Mouse (Mus musculus) ES-Bruce4 (cell line): Measurements from ENCODE around the gene Mtmr11. TPM values are rescaled to one million over a fixed set of nuclear protein-coding genes. Genes with fewer than 3 reads are reported as not detected.

Experiments
- H3K27ac ChIP-seq: 2 replicates; pipeline ENCODE4 v1.5.1; 2012; ENCODE audit warnings: low read length, inconsistent platforms; ENCODE audit not compliant: insufficient read depth
- H3K27me3 ChIP-seq: 2 replicates; pipeline ENCODE4 v1.6.1; 2012; ENCODE audit warnings: mild to moderate bottlenecking, low read length, inconsistent platforms; ENCODE audit not compliant: control insufficient read depth, poor library complexity, insufficient read depth, severe bottlenecking
- H3K36me3 ChIP-seq: 2 replicates; pipeline ENCODE4 v1.6.1; 2012; ENCODE audit warnings: inconsistent platforms, mild to moderate bottlenecking, low read length, moderate library complexity; ENCODE audit not compliant: control insufficient read depth, poor library complexity, insufficient read depth, severe bottlenecking
- H3K4me1 ChIP-seq: one replicate; pipeline ENCODE4 v1.8.1; 2011; ENCODE audit warnings: low read length; ENCODE audit not compliant: control insufficient read depth, insufficient read depth
- H3K4me3 ChIP-seq: 2 replicates; pipeline ENCODE4 v1.5.1; 2011; ENCODE audit warnings: low read depth, mild to moderate bottlenecking, low read length
- H3K9ac ChIP-seq: 2 replicates; pipeline ENCODE4 v1.6.1; 2012; ENCODE audit warnings: low read depth, mild to moderate bottlenecking, inconsistent platforms; ENCODE audit not compliant: poor library complexity, severe bottlenecking
- H3K9me3 ChIP-seq: replicated peaks from 2 replicates; pipeline ENCODE4 v1.6.1; 2012; ENCODE audit warnings: mild to moderate bottlenecking, low read length, inconsistent platforms; ENCODE audit not compliant: control insufficient read depth, poor library complexity, insufficient read depth, severe bottlenecking
- CTCF ChIP-seq: IDR thresholded peaks from one replicate; pipeline ENCODE4 v1.8.1; 2011; ENCODE audit warnings: low read depth, low read length
- EP300 ChIP-seq: IDR thresholded peaks from 2 replicates; pipeline ENCODE4 v1.6.1; 2011; ENCODE audit warnings: low read depth, low read length; ENCODE audit not compliant: insufficient read depth
- POLR2A ChIP-seq: IDR thresholded peaks from one replicate; pipeline ENCODE4 v1.8.1; 2011; ENCODE audit warnings: low read length; ENCODE audit not compliant: insufficient read depth
- polyA plus RNA-seq: library from polyadenylated mRNA; stranded (reverse); fragments of >200 nt; gene quantifications from 2 replicates; pipeline ENCODE4 v1.2.4, GENCODE M21; 2011; ENCODE audit warnings: low read depth; ENCODE audit not compliant: missing spikeins, insufficient read depth, insufficient read length

Gene Mtmr11
- polyA plus RNA-seq, 1 experiment: 4.3 TPM

- no peak for TF ChIP-seq POLR2A
- no peak for TF ChIP-seq CTCF
- no peak for TF ChIP-seq EP300
- Histone ChIP-seq H3K4me3 (no peak overlapping the region), H3K27me3 (no peaks in the 10 kb centered on the region), H3K27ac (no peak overlapping the region), H3K36me3 (peaks cover 37% of the 10 kb centered on the region), H3K9ac (no peak overlapping the region), H3K9me3 (no peaks in the 10 kb centered on the region), H3K4me1 (peaks cover 4% of the 10 kb centered on the region)
Measured at GRCm38 (mm10) chr3:96175251-96175650, 13.4 kb downstream of the Mtmr11 start.

DNA sequence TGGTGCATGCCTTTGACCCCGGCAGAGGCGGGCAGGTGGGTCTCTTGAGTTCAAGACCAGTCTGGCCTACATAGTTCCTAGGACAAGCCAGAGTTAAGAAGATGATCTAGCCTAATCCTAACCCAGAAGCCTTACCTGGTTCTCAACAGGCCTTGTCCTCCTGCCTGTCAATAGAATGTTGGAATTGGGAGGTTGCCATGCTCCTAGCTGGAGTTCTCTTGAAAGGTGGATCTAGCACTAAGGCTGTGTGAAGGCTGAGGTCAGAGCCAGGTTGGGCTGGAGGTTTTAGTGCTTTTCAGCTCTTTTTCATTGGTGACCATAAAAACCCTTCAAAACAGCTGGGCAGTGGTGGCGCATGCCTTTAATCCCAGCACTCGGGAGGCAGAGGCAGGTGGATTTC lies 16.6 kb downstream of the Mtmr11 start:
- no peaks in the 10 kb centered on the region for H3K9me3 ChIP-seq
- no peak overlapping the region for H3K9ac ChIP-seq
- H3K4me3 ChIP-seq: no peak overlapping the region
- no peak overlapping the region for H3K27ac ChIP-seq
- no peak for TF ChIP-seq EP300
- no peak for TF ChIP-seq CTCF
- no peak for TF ChIP-seq POLR2A
- no peaks in the 10 kb centered on the region for H3K4me1 ChIP-seq
- peaks cover 37% of the 10 kb centered on the region for H3K36me3 ChIP-seq
- H3K27me3 ChIP-seq: no peaks in the 10 kb centered on the region

DNA sequence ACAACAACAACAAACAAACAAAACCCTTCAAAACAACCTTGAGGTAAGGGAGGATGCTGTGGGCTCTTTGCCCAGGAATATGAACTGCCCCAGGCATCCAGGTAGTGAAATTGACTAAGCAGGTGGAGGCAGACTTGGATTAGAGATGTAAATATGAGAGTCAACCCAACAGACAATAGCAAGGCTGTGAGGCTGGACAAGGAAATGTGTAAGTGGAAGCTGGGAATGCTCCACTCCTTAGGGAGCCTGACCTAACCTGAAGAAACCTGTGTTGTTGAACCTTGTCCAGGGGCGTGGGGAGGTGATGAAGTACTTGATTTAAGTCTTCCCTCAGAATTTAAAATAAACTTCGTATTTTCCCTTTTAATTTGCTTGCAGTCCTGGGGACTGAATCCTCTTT lies 17.1 kb downstream of the Mtmr11 start:
- H3K36me3 ChIP-seq: peaks cover 34% of the 10 kb centered on the region
- H3K9me3 ChIP-seq: no peaks in the 10 kb centered on the region

GRCm38 (mm10) chr3:96179531-96179930 lies 17.7 kb downstream of the Mtmr11 start:
- TF ChIP-seq CTCF (no peak), POLR2A (no peak), EP300 (no peak)
- Histone ChIP-seq H3K4me3 (no peak overlapping the region), H3K27me3 (no peaks in the 10 kb centered on the region), H3K9me3 (no peaks in the 10 kb centered on the region), H3K36me3 (peaks cover 29% of the 10 kb centered on the region), H3K9ac (no peak overlapping the region), H3K27ac (no peak overlapping the region), H3K4me1 (no peaks in the 10 kb centered on the region)

More for the DNA sequence above, 17.1 kb downstream of the Mtmr11 start:
- no peak overlapping the region for H3K27ac ChIP-seq
- no peak for TF ChIP-seq EP300
- TF ChIP-seq CTCF: no peak
- no peak for TF ChIP-seq POLR2A
- no peak overlapping the region for H3K9ac ChIP-seq
- no peak overlapping the region for H3K4me3 ChIP-seq
- H3K4me1 ChIP-seq: no peaks in the 10 kb centered on the region
- no peaks in the 10 kb centered on the region for H3K27me3 ChIP-seq

DNA sequence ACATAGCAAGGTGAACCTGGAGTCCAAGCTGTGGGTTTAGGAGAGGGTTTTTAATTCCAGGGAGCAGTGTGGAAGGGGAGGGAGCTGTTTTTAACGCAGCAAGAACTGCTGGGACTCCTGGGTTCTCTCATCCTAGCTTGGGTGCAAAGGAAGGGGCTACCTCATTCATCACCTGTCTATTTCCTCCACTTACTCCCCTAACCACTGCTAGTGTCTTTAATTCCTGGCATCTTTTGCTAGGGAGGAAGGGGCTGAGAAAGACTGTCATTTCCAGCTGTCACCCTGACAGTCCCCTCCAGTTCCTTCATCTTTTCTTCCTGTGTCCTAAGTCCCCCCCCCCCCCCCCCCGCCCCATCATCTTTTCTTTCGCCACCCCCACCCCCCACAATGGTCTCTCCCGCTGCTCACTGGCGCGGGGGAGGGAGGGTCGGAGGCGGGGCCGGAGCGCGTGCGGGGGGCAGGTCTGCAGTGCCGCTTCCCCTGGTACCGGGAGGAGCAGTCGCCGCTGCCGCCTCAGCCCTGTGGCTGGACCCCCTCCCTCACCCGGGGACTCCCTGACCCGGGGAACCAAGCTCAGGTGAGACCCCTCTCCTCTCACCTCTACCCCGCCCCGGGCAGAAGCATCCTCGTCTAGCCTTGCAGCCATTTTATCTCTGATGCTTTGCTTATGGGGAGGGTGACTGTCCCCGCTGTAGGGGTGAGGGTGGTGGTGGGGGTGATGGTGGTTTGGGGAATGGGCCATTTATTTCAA lies 19.1 kb downstream of the Mtmr11 start, which contains the start of gene Sv2a:
TSS of gene Sv2a (plus strand) at position 425 of the 751 bp plus-strand sequence.
- Histone ChIP-seq H3K9me3 (no peaks in the 10 kb centered on the region), H3K36me3 (peaks cover 16% of the 10 kb centered on the region), H3K27me3 (no peaks in the 10 kb centered on the region), H3K4me3 (peak within 1 kb of the TSS; percentile 78), H3K27ac (no peak within 1 kb of the TSS), H3K9ac (peak within 1 kb of the TSS; percentile 77), H3K4me1 (no peaks in the 10 kb centered on the region)
- no peak for TF ChIP-seq POLR2A
- no peak for TF ChIP-seq EP300
- TF ChIP-seq CTCF: no peak
